Mouse (Mus musculus) G1E (cell line): ENCODE data around the gene Cfap100.

Experiments
- CTCF ChIP-seq: IDR thresholded peaks from 2 replicates; pipeline ENCODE4 v1.5.1; 2012; ENCODE audit warnings: low read depth, low read length, inconsistent platforms, mixed read lengths
- GATA1 ChIP-seq: IDR thresholded peaks from 2 replicates; pipeline ENCODE4 v1.6.1; 2012; ENCODE audit warnings: borderline replicate concordance, low read length, inconsistent platforms, mixed read lengths
- POLR2AphosphoS5 ChIP-seq: IDR thresholded peaks from 2 replicates; pipeline ENCODE4 v1.6.1; 2012; ENCODE audit warnings: low read depth, low read length, inconsistent platforms; ENCODE audit not compliant: insufficient replicate concordance
- TAL1 ChIP-seq: conservative IDR thresholded peaks from 2 replicates; pipeline ENCODE4 v1.6.1; 2012; ENCODE audit warnings: low read depth, low read length, inconsistent platforms, mixed read lengths

DNA sequence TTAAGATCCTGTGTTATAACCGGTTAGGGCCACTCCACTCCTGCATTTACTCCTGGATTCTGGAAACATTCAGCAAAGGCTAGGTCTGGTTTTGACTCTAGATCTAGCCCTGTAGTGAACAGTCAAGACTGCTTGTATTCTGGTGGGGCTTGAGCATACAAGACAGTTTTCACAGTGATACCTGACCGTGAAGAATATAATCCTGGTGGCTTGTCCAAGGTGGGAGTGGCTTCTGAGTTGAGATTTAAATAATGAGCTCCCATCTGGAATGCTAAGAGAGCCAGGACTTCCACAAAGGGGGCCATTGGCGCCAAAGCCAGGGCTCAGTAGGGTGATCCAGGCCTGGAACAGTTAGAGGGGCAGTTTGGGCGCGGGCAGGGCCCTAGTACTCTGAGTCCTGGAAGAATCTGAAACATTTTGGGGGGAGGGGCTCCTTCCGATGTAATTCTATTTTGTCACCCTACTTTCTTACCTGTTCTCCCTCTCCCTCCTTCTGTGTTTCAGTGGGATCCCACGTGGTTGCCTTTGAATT lies 35.4 kb upstream of the Cfap100 start:
- TF ChIP-seq CTCF (no peak), POLR2AphosphoS5 (no peak), GATA1 (no peak), TAL1 (no peak)
